Mouse (Mus musculus): ENCODE measurements around the gene Ugdh. TPM values are rescaled to one million over a fixed set of nuclear protein-coding genes. Genes with fewer than 3 reads are reported as not detected.

The Ugdh gene
- polyA plus RNA-seq, 1 experiment from 2014 or later = 64.2 TPM

DNA sequence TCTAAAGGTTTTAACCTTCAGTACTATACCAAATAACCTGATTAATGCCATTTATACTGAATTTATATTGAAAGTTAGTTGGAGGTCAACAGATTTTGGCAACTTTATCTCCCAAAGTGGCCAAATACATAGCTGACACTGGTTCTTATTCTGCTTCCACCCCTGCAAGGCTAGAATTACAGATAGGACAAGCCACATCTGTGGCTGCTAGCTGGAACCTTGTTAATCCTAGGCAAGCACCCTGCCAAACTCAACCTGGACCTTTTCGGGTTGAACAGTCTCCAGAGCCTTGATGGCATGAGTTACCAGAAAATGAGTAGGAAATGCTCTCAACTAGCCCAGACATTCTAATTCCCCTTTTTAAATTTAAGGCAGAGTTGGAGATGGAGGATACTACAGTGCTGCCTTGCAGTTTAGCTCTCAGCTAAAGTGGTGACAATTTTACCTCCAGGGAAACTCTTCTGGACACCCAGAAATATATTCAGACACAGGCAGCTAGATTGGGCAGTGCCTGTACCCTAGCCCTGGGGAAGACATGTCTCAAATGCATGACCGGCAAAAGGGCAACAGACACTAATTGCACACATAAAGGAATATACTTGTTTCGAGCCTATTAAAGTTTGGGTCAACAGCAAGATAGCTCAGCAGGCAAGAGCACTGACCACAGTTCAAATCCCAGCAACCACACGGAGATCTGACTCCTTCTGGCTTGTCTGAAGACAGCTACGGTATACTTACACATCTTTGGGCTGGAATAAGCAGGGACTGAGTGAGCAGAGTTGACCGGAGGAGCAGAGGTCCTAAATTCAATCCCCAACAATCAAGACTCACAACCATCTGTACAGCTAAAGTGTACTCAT lies 48.5 kb downstream of the Ugdh start:
- H3K4me3 ChIP-seq (ENCODE audit: low read depth, low read length) = no peak overlapping the region
- H3K9me3 ChIP-seq (ENCODE audit: control insufficient read depth, low read length) = no peaks in the 10 kb centered on the region
- no peak overlapping the region for H3K4me2 ChIP-seq (ENCODE audit: low read depth)
- peaks cover 13% of the 10 kb centered on the region for H3K36me3 ChIP-seq (ENCODE audit: control insufficient read depth, insufficient read depth, low read length)
- 80% methylated on average over 6 of the region's 6 CpGs for WGBS
- DNase-seq (ENCODE audit: low spot score) (no peak), ATAC-seq (ENCODE audit: insufficient read depth, low FRiP score, low TSS enrichment) (no peak)
- H3K27ac ChIP-seq (ENCODE audit: low read depth, low read length) = no peak overlapping the region
- no peak overlapping the region for H3K9ac ChIP-seq (ENCODE audit: low read length)
- peaks cover 4% of the 10 kb centered on the region; the same call in 1 of the 2 replicates for H3K4me1 ChIP-seq (ENCODE audit: control insufficient read depth, insufficient read depth, low read length)
- H3K27me3 ChIP-seq (ENCODE audit: control insufficient read depth, insufficient read depth, low read length) = no peaks in the 10 kb centered on the region

DNA sequence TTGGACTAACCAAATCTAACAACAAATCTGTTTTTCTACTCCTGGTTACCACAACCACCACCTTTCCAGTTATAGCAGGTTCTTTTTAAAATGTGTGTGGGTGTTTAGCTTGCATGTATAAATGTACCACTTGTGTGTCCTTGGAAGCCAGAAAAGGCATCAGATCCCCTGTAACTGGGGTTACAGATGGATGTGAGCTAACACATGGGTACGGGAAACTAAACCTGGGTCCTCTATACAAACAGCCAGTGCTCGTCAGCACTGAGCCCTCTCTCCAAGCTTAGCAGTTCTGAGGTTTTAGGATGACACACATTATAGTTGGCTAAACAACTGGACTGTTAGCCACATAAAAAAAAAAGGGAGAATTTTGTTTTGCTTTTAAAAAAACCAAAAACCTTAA lies 50.0 kb downstream of the Ugdh start:
- Histone ChIP-seq H3K36me3 (ENCODE audit: control insufficient read depth, insufficient read depth, low read length) (peaks cover 13% of the 10 kb centered on the region), H3K4me1 (ENCODE audit: control insufficient read depth, insufficient read depth, low read length) (peaks cover 4% of the 10 kb centered on the region; the same call in 1 of the 2 replicates), H3K9ac (ENCODE audit: low read length) (no peak overlapping the region), H3K9me3 (ENCODE audit: control insufficient read depth, low read length) (no peaks in the 10 kb centered on the region), H3K4me2 (ENCODE audit: low read depth) (no peak overlapping the region), H3K4me3 (ENCODE audit: low read depth, low read length) (no peak overlapping the region), H3K27ac (ENCODE audit: low read depth, low read length) (no peak overlapping the region), H3K27me3 (ENCODE audit: control insufficient read depth, insufficient read depth, low read length) (no peaks in the 10 kb centered on the region)
- ATAC-seq (ENCODE audit: insufficient read depth, low FRiP score, low TSS enrichment) (no peak), DNase-seq (ENCODE audit: low spot score) (no peak)
- 65% methylated on average over 2 of the region's 2 CpGs for WGBS

DNA sequence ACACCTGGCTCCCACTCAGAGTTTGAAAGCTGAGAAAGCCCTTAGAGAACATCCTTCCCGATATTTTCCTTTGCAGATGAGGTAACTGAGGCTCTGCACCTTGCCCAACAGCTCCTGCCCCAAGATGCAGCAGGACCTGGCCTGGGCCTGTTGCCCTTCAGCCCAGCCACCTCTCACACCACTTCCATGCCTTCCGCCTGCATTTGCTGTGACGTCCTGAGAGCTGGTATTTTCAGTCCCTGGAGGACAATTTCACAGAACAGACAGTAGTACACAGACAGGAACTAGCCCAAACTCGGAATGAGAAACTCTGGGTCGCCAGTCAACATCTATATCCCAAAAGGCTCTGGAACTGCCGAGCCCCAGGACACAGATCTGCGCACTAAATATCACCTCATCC lies 61.0 kb downstream of the Ugdh start:
- H3K27me3 ChIP-seq (ENCODE audit: control insufficient read depth, insufficient read depth, low read length) = no peaks in the 10 kb centered on the region

DNA sequence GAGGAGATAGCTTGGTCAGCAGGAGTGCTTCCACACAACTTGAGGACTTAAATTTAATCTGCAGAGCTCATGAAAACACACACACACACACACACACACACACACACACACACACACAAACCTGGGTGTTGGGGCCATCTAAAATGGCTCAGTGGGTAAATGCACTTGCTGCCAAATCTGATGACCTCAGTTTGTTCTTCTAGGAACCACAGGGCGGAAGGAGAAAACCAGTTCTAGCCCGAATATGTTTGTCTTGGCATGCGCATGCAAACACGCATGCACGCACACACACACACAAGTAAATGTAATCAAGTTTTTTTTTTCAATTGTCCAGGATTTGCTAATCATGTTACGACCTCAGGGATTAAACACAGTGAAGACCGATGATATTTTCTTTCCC lies 64.2 kb downstream of the Ugdh start:
- no peaks in the 10 kb centered on the region for H3K4me1 ChIP-seq (ENCODE audit: control insufficient read depth, insufficient read depth, low read length)
- H3K27ac ChIP-seq (ENCODE audit: low read depth, low read length) = no peak overlapping the region
- no peaks in the 10 kb centered on the region for H3K9me3 ChIP-seq (ENCODE audit: control insufficient read depth, low read length)
- no peak overlapping the region for H3K9ac ChIP-seq (ENCODE audit: low read length)
- H3K4me3 ChIP-seq (ENCODE audit: low read depth, low read length) = no peak overlapping the region
- ATAC-seq (ENCODE audit: insufficient read depth, low FRiP score, low TSS enrichment) (no peak), DNase-seq (ENCODE audit: low spot score) (no peak)
- WGBS = 97% methylated on average over 7 of the region's 7 CpGs
- no peak overlapping the region for H3K4me2 ChIP-seq (ENCODE audit: low read depth)
- H3K36me3 ChIP-seq (ENCODE audit: control insufficient read depth, insufficient read depth, low read length) = no peaks in the 10 kb centered on the region
- no peaks in the 10 kb centered on the region for H3K27me3 ChIP-seq (ENCODE audit: control insufficient read depth, insufficient read depth, low read length)

More for the DNA sequence above, 61.0 kb downstream of the Ugdh start:
- no peaks in the 10 kb centered on the region for H3K36me3 ChIP-seq (ENCODE audit: control insufficient read depth, insufficient read depth, low read length)
- no peaks in the 10 kb centered on the region for H3K4me1 ChIP-seq (ENCODE audit: control insufficient read depth, insufficient read depth, low read length)
- no peak for ATAC-seq (ENCODE audit: insufficient read depth, low FRiP score, low TSS enrichment)
- H3K4me2 ChIP-seq (ENCODE audit: low read depth) = no peak overlapping the region
- H3K9ac ChIP-seq (ENCODE audit: low read length) = no peak overlapping the region
- no peak overlapping the region for H3K4me3 ChIP-seq (ENCODE audit: low read depth, low read length)
- H3K27ac ChIP-seq (ENCODE audit: low read depth, low read length) = no peak overlapping the region
- H3K9me3 ChIP-seq (ENCODE audit: control insufficient read depth, low read length) = no peaks in the 10 kb centered on the region
- DNase-seq (ENCODE audit: low spot score) = no peak
- WGBS = 88% methylated on average over 7 of the region's 7 CpGs

DNA sequence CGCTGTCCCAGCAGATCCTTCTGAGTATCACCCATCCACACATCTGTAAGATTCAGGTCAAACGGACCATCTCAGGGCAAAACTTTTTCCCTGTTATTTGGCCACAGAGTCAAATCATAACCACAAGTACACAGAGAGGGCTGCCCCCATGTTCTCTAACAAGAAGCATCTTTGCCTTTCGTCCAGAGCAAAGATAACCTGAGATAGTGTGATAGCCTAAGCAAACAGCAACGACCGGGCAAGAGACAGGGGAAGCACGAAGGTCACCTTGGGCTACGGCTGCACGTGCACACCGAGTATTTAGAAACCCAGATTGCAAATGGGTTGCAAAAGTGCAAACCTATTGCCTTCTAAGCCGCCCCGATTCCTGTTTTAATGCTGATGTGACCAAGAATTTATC lies 67.9 kb downstream of the Ugdh start:
- no peak overlapping the region for H3K4me3 ChIP-seq (ENCODE audit: low read depth, low read length)
- WGBS = 91% methylated on average over 11 of the region's 11 CpGs
- H3K36me3 ChIP-seq (ENCODE audit: control insufficient read depth, insufficient read depth, low read length) = no peaks in the 10 kb centered on the region
- no peak overlapping the region for H3K4me2 ChIP-seq (ENCODE audit: low read depth)
- no peaks in the 10 kb centered on the region for H3K27me3 ChIP-seq (ENCODE audit: control insufficient read depth, insufficient read depth, low read length)
- H3K9me3 ChIP-seq (ENCODE audit: control insufficient read depth, low read length) = no peaks in the 10 kb centered on the region
- no peak overlapping the region for H3K9ac ChIP-seq (ENCODE audit: low read length)
- H3K27ac ChIP-seq (ENCODE audit: low read depth, low read length) = no peak overlapping the region
- H3K4me1 ChIP-seq (ENCODE audit: control insufficient read depth, insufficient read depth, low read length) = no peaks in the 10 kb centered on the region
- no peak for ATAC-seq (ENCODE audit: insufficient read depth, low FRiP score, low TSS enrichment)
- DNase-seq (ENCODE audit: low spot score) = no peak

Other genes with a start within 250 kb of the Ugdh start
- 13.8 and 15.6 TPM in 2 replicates for gene Wdr19, start 236.3 kb downstream of the Ugdh start, polyA plus RNA-seq (2014; fragmentation: Nextera tagmentation; extraction: Ambion mirVana)
- gene Rfc1, start 100.3 kb downstream of the Ugdh start, polyA plus RNA-seq (2014; fragmentation: Nextera tagmentation; extraction: Ambion mirVana) = 77.8 TPM in 2 replicates
- 0.08 TPM in 1 of 2 replicates, not detected in the other for gene Klb, start 87.6 kb downstream of the Ugdh start, polyA plus RNA-seq (2014; fragmentation: Nextera tagmentation; extraction: Ambion mirVana)
- 856 and 912 TPM in 2 replicates for gene Rpl9, start 44.5 kb downstream of the Ugdh start, polyA plus RNA-seq (2014; fragmentation: Nextera tagmentation; extraction: Ambion mirVana)
- 69.2 and 70.0 TPM in 2 replicates for gene Lias, start 44.5 kb downstream of the Ugdh start, polyA plus RNA-seq (2014; fragmentation: Nextera tagmentation; extraction: Ambion mirVana)
- not detected in 2 replicates for gene Gm43552, start 56.9 kb upstream of the Ugdh start, polyA plus RNA-seq (2014; fragmentation: Nextera tagmentation; extraction: Ambion mirVana)
- 92.5 and 102 TPM in 2 replicates for gene Smim14, start 101.2 kb upstream of the Ugdh start, polyA plus RNA-seq (2014; fragmentation: Nextera tagmentation; extraction: Ambion mirVana)
- gene Ube2k, start 101.3 kb upstream of the Ugdh start, polyA plus RNA-seq (2014; fragmentation: Nextera tagmentation; extraction: Ambion mirVana) = 138 and 142 TPM in 2 replicates